Mouse (Mus musculus): Measurements from ENCODE around the gene Slc13a1.

Slc13a1 gene

DNA sequence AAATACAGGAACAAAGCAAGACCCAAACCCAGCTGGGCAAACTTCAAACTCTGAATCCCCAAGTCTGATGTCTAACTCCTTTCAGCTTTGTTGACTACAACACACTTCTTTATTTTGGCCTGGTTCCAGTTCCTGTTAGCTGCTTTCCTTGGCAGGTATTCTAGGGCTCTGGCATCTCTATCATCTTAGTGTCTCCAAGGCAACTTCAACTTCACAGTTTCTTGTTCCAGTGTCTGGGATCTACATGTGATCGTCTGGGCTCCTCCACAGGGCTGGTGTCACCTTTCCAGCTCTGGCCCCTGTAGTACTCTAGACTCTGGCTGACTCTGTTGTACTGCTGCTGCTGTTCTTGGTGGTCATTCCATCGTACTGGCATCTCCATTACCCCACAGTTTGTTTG, 91.8 kb downstream of the Slc13a1 start:
- no peak for DNase-seq (ENCODE audit: low read depth)

DNA sequence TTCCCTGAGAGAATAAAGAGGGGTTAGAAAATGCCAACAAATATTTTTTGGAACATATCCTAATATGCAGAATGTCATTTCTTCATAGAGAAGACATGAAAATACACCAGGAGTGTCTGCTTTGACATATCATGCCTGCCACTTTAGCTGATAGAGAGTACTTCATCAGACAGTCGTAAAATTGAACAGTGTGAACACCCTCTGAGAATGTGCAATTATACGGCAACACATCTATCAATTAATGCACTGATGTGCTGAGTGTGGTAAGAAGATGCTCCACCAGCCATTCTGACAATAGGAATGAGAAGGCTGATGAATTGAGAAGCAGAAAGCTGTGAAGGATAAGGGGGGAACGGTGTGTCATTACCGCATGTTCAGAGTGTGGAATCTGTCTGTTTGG, 95.1 kb downstream of the Slc13a1 start:
- no peak for DNase-seq (ENCODE audit: low read depth)

GRCm38 (mm10) chr6:24059754-24060153, 108.1 kb downstream of the Slc13a1 start:
- no peak for DNase-seq (ENCODE audit: low read depth)

DNA sequence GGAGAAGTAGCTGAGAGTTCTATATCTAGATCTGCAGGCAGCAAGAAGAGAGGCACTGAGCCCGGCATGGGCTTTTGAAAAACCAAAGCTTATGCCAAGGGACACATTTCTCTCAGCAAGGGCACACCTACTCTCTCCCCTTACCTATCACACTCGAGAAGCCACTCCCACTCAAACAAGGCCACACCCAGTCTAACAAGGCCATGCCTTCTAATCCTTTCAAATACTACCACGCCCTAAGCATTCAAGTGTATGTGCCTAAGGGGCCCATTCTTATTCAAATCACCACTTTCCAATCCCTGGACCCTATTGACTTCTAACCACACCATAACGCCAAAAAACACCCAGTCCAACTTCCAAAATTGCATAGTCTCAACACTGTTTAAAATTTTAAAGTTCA, 112.8 kb downstream of the Slc13a1 start:
- no peak for DNase-seq (ENCODE audit: low read depth)

GRCm38 (mm10) chr6:24054086-24054710, 113.7 kb downstream of the Slc13a1 start:
- no peak for DNase-seq (ENCODE audit: low read depth)

- DNase-seq (ENCODE audit: low read depth) = no peak
Observed at GRCm38 (mm10) chr6:24047014-24047770, 120.7 kb downstream of the Slc13a1 start.

GRCm38 (mm10) chr6:24043496-24043895, 124.4 kb downstream of the Slc13a1 start:
- DNase-seq (ENCODE audit: low read depth) = no peak
